Mouse (Mus musculus) adrenal gland, adult 18-20 months (tissue): ENCODE measurements around the gene Upf2. TPM values are rescaled to one million over a fixed set of nuclear protein-coding genes. Genes with fewer than 3 reads are reported as not detected.
"Not testable (repeated sequence)": the region's sequence is repeated elsewhere in the genome, so short reads cannot be mapped to it uniquely, and the experiment has no call there.

Experiments
- DNase-seq, 2 experiments: peaks; one replicate each; pipeline ENCODE4 v3.0.0; 2021 to 2022; ENCODE audit warnings: low spot score in 2 of 2
- total RNA-seq, 2 experiments: library from RNA; stranded (reverse); gene quantifications; 1 replicate in 1 of 2; 2 replicates in 1 of 2; pipeline ENCODE4 v1.2.3; 2021

Upf2 gene
- total RNA-seq, 2 experiments from 2014 or later: 24.8 to 27.6 TPM

DNA sequence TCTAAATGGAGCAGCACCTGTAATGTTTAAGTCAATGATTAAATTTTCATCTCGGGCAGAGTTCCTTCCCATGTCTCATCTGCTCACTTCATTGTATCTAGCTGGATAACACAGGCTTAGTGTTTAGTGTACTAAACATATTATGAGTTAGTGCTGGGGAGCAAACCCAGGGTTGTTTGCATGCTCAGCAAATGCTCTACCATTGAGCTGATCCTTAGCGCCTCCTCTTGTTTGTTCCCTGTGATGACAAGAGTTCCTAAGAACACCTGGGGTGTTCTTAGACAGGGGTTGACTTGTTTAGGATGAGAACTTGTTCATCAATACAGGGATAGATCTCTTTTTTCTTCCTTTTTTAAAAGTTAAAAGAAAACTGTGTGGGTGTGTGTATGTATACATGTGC, 2.3 kb upstream of the Upf2 start:
- no peak for DNase-seq

DNA sequence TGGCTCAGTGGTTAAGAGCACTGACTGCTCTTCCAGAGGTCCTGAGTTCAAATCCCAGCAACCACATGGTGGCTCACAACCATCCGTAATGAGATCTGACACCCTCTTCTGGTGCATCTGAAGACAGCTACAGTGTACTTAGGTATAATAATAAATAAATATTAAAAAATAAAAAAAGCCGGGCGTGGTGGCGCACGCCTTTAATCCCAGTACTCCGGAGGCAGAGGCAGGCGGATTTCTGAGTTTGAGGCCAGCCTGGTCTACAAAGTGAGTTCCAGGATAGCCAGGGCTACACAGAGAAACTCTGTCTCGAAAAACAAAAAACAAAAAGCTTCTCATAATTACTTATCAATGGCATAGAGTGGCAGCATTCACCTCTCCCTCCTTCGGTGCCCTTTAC, 1.4 kb upstream of the Upf2 start:
- DNase-seq: not testable (repeated sequence)

GRCm38 (mm10) chr2:5950305-5950704, 964 bp upstream of the Upf2 start:
- DNase-seq: peak in 1 of 2 experiments; percentile 8

DNA sequence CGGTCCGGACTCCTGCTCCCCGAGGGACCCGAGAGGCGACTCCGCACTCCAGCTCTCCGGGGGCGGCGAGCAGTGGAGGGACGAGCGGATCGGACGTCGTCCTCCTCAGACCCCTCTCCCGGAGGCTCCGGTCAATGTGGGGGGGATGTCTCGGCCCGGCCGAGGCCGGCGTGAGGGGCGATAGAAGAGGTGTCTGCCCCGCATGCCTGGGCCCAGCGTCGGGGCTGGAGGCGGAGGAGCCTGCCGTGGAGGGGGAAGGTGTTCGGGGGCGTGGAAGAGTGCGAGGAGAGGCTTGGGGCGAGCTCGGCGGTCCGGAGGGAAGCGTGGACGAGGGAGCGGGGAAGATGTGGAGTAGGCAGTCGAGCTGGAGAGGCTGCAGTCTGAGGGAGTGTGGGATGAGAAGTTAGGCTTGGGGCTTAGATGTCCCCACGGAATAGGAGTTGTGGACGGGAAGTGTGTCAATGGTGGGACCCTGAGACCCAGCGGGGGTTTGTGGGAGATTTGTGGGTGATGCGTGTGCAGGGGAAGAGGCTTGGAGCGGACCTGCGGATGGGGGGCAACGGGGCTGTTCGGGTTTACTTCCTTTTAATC, 447 bp downstream of the Upf2 start:
- no peak for DNase-seq

DNA sequence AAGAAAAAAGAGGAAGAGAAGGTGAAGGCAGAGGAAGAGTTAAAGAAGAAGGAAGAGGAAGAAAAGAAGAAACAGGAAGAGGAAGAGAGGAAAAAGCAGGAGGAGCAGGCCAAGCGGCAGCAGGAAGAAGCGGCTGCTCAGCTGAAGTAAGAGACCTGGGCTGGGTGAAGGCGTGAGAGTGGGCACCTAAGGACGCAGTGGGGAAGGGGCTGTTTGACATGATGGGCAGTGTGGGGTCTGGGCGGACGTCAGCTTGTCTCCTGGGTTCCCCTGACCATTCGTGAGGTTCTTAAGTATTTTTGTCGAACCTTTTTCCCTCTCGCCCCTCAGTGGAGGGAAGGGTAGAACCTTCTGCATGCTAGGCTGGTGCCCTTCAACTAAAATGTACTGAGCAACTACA, 6.4 kb downstream of the Upf2 start:
- no peak for DNase-seq

- DNase-seq: no peak
Measured at GRCm38 (mm10) chr2:5962265-5962664, 11.0 kb downstream of the Upf2 start.

GRCm38 (mm10) chr2:5963729-5964128, 12.5 kb downstream of the Upf2 start:
- not testable (repeated sequence) for DNase-seq

DNA sequence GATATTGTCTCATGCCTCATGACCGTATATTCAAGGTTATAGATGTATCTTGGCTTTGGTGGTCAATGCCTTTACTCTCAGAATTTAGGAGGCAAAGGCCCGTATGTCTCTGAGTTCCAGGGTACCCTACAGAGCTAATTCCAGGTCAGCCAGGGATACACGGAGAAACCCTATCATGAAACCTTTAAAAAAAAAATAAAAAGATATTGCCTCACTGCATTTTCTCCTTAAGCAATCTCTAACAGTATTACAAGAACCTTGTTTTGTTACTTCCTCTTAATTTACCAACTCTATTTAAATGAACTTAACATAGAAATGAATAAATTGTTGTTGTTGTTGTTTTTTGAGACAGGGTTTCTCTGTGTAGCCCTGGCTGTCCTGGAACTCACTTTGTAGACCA, 14.7 kb downstream of the Upf2 start:
- DNase-seq: no peak

DNA sequence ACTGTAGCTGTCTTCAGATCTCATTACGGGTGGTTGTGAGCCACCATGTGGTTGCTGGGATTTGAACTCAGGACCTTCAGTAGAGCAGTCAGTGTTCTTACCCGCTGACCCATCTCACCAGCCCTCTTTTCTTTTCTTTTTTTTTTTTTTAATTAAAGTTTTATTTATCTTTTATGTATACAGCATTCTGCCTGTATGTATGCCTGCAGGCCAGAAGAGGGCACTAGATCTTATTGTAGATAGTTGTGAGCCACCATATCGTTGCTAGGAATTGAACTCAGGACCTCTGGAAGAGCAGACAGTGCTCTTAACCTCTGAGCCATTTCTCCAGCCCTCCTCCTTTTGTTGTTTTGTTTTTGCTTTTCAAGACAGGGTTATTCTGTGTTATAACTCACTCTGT, 19.4 kb downstream of the Upf2 start:
- DNase-seq: not testable (repeated sequence)

- no peak for DNase-seq
Measured at GRCm38 (mm10) chr2:5977532-5977931, 26.3 kb downstream of the Upf2 start.

DNA sequence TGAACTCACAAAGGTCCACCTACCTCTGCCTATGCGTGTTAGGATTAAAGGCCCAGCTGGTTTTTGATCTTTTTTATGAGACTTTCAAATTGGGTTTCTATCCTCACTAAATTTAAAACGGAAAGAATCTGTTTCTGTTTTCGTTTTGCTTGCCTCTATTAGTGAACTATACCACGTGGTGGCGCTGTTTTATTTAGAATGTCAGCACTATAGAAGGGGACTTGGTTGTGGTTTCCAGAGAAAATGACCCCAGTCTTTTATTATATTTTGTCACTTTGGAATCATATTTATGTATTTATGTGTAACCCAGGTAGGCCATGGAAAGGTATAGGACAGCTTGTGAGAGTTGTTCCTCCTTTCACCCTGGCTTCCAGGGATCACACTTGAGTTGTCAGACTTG, 44.3 kb downstream of the Upf2 start:
- DNase-seq: peak in 1 of 2 experiments; percentile 27

- DNase-seq: no peak
Measured at GRCm38 (mm10) chr2:6003949-6004348, 52.7 kb downstream of the Upf2 start.

DNA sequence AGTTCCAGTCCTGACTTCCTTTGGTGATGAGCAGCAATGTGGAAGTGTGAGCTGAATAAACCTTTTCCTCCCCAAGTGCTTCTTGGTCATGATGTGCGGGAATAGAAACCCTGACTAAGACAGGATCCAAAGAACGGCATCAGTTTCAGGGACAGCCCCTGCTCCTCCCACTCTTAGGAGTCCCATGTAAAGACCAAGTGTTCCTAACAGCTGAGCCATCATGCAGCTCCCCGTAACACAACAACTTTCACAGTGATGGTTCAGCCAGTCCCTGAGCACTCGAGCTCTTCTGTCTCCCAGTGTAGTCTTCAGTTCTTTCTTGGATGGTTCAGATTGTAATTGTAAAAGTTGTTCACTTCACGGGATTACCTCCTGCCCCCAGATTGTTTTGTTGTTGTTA, 63.3 kb downstream of the Upf2 start:
- DNase-seq: no peak

DNA sequence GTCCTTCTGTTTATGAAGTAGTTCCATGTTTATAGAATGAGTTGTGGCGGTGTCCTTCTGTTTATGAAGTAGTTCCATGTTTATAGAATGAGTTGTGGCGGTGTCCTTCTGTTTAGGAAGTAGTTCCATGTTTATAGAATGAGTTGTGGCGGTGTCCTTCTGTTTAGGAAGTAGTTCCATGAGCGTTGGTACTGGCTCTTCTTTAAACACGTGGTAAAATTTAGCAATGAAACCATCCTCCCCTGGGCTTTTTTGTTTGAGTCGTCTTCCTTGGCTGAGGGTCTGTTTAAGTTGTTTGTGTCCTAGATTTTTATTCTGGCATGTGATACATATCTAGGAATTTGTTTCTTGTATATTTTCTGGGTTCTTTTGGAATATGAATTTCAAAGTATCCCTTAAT, 63.9 kb downstream of the Upf2 start:
- not testable (repeated sequence) for DNase-seq

- no peak for DNase-seq
Measured at GRCm38 (mm10) chr2:6020570-6020969, 69.3 kb downstream of the Upf2 start.

DNA sequence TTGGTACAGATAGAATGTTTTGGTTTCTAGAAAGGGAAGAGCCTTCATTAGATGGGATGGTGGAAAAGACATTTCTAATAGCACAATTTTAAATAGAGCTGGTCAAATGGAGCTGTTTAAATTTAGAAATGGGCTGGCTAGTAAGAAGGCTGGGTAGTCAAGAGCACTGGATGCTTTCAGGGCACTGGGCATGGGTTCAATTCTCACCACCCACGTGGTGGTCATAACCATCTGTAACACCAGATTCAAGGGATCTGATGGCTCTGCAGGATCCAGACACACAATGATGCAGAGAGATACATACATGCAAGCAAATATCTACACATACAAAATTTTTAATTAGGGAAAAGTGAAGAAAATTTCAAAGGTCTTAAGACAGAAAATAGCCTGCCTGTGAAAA, 91.4 kb downstream of the Upf2 start:
- no peak for DNase-seq

GRCm38 (mm10) chr2:6046796-6047195, 95.5 kb downstream of the Upf2 start:
- no peak for DNase-seq

- no peak for DNase-seq
Measured at GRCm38 (mm10) chr2:6048570-6048969, 97.3 kb downstream of the Upf2 start.

GRCm38 (mm10) chr2:6049018-6049417, 97.7 kb downstream of the Upf2 start:
- no peak for DNase-seq

DNA sequence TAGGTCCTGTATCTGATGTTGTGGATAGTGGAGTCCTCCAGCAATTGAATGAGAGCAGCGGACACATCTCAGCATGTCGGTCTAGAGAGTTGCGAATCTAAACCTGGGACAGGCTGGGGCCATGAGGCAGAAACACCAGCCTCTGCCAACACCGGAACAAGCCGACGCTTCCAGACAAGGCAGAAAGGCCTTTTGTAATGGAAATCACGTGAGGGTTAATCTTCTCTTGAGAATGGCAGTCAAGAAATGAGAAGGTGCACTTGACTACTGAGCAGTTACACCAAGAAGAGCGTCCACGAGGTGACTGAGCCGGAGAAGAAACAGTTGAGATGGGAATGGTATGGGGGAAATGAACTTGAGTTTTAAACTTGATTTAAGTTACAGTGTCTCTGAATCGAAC, 104.2 kb downstream of the Upf2 start:
- no peak for DNase-seq

DNA sequence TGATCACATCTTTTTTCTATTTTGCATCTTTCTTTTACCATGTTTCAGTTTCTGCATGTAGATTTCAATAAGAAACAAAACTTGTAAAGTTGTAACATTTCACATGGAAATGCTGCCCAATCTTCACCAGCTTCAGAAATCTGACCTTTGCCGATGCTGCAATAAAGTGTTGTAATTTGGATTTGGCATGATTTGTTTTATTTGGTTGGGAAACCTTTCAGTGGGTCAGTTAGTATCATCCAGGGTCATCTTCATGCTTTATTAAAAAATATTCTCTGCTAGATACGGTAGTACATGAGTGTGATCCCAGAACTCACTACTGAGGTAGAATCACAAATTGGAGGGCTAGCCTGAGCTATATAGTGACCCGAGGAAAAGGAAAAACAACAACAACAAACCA, 105.2 kb downstream of the Upf2 start:
- no peak for DNase-seq

DNA sequence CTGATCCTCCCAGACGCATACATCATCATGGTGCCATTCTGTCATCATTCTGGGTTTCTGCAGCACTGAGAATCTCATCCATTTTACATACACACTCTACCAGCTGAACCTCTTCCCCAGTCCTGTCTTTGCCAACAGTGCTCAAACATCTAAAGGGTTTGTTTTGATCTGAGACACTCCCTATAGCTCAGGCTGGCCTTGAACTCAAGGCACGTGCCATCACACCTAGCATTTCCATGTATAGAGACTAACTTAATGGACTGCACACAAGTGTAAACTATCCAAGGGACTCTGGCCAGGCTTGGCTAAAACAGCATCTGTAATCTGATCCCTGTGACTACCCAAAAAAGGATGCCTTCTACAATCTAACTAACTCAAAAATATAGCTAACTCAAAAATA, 108.0 kb downstream of the Upf2 start:
- DNase-seq: no peak

DNA sequence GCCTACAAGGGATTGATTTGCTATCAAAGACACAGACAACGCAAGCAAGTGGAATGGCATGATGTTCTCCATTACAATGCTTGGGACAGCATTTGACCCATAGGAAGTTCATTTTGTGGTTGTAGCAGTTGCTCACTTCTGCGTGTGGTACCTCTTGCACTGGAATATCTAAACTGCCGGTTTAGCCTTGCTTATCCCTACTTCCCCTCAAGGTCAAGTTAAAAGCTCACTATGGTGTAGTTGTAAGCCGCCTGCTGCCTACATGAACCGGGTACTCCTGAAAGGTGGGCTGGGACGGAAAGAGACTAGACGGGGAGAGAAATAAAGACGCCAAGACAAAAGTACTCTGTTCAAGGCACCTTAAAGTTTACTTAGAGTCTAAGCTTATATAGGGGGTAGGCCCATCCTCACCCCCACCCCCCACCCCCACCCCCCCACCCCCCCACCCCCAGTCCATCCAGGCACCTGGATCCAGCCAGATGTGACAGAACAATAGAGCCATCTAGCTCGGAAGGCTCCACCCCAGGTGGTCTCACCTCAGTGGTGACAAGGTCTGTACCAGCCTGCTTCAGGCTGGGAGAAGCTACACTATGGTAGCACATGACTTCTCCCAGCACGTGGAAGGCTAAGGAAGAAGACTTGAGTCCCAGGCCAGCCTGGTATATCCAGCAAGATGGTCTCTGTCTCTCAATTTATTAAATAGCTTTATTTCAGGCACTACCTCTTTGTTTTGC, 109.0 kb downstream of the Upf2 start:
- DNase-seq: no peak
